ENCODE assay signal across 24 mouse cellular contexts in genomic region chr9:13514435-13514834, GRCm38 (mm10).
DNase-seq lines count a peak whose midpoint lies in the region; ATAC-seq and TF ChIP-seq lines count a peak whose summit lies in the region.
"Had no signal": no experiment of that assay in that cellular context is flagged by ENCODE, and none has a peak within 500 bp of the region (broad histone marks: within the 10 kb centered on the region; RNA-seq: fewer than 3 reads in every experiment).

No protein-coding gene starts in this region.

- no peak for TF ChIP-seq CTCF in intestine, postnatal 0 days (IDR thresholded peaks at IDR 0.05; ENCODE audit: low read depth)

- no peak overlapping the region for H3K9ac ChIP-seq in intestine, postnatal 0 days (ENCODE audit: low read depth, low read length)
- H3K9ac ChIP-seq: embryonic facial prominence, embryonic 12.5 days had no signal

- intact Hi-C loops in heart, postnatal 36 days (cut with DNase I), result loop anchor here (2.0 kb wide), 1 partner anchor 138 kb away; no protein-coding TSS in a partner anchor

- no peak overlapping the region for H3K4me3 ChIP-seq in intestine, postnatal 0 days (ENCODE audit: low read depth, low read length)
- H3K4me3 ChIP-seq: embryonic facial prominence, embryonic 10.5 days; embryonic facial prominence, embryonic 12.5 days had no signal

- H3K27me3 ChIP-seq in intestine, postnatal 0 days (replicated peaks; ENCODE audit: control insufficient read depth, insufficient read depth, low read length), result no peaks in the 10 kb centered on the region
- H3K27me3 ChIP-seq: CH12.LX; embryonic facial prominence, embryonic 12.5 days; Patski had no signal

- no peaks in the 10 kb centered on the region for H3K4me1 ChIP-seq in intestine, postnatal 0 days (replicated peaks; ENCODE audit: control insufficient read depth, insufficient read depth, low read length)

- no peak overlapping the region for H3K27ac ChIP-seq in intestine, postnatal 0 days (ENCODE audit: low read depth, low read length)
- H3K27ac ChIP-seq: embryonic facial prominence, embryonic 10.5 days; embryonic facial prominence, embryonic 12.5 days had no signal

- H3K9me3 ChIP-seq in intestine, postnatal 0 days (ENCODE audit: control insufficient read depth), result no peaks in the 10 kb centered on the region
- H3K9me3 ChIP-seq: embryonic facial prominence, embryonic 10.5 days; embryonic facial prominence, embryonic 12.5 days; G1E had no signal

- ATAC-seq in inflammation-experienced regulatory T-cells, adult 6 months, result peak; percentile 43
- ATAC-seq in intestine, postnatal 0 days, result no peak
- ATAC-seq: activated CD4-positive, CD25-positive, alpha-beta regulatory T cell, adult 4 months; CD4-positive, CD25-positive, alpha-beta regulatory T cell, adult 4 months; forebrain, embryonic 14.5 days; forebrain, embryonic 16.5 days; Patski had no signal

- DNase-seq in heart, adult 11 months, result peak; percentile 13
- no peak for DNase-seq in heart, postnatal 36 days
- peak; percentile 50 for DNase-seq in retina, embryonic 14.5 days (ENCODE audit: low spot score)
- DNase-seq in thymus, adult 18-20 months, result no peak
- DNase-seq: adrenal gland, adult 8-10 months; adrenal gland, postnatal 14 days; adrenal gland, postnatal 36 days; B cell, adult 2 months; cerebellum, adult 11-12 months; cerebellum, adult 2 months; cerebellum, adult 9-10 months; cerebellum, postnatal 10 days; cerebellum, postnatal 25 days had no signal

- H3K4me2 ChIP-seq in intestine, postnatal 0 days (replicated peaks; ENCODE audit: low read depth), result no peak overlapping the region
- H3K4me2 ChIP-seq: embryonic facial prominence, embryonic 12.5 days had no signal

- H3K36me3 ChIP-seq in intestine, postnatal 0 days (ENCODE audit: control insufficient read depth, insufficient read depth), result no peaks in the 10 kb centered on the region
- H3K36me3 ChIP-seq: embryonic facial prominence, embryonic 10.5 days; embryonic facial prominence, embryonic 12.5 days; G1E had no signal

Comparison
In these comparisons a context has a peak if more than half of its experiments do, and no peak if none do; other contexts are left out.
1. DNase-seq: peak in heart, adult 11 months (single experiment) and retina, embryonic 14.5 days (single experiment); none in heart, postnatal 36 days (0 of 2) and thymus, adult 18-20 months (0 of 2).